Mouse (Mus musculus): ENCODE measurements around the gene Rrm2. TPM values are rescaled to one million over a fixed set of nuclear protein-coding genes. Genes with fewer than 3 reads are reported as not detected.

Gene Rrm2
- total RNA-seq (2014; rRNA removed): 2.8 and 3.8 TPM in 2 replicates
- polyA plus RNA-seq (2012; rRNA removed): 0.80 TPM in 2 replicates

DNA sequence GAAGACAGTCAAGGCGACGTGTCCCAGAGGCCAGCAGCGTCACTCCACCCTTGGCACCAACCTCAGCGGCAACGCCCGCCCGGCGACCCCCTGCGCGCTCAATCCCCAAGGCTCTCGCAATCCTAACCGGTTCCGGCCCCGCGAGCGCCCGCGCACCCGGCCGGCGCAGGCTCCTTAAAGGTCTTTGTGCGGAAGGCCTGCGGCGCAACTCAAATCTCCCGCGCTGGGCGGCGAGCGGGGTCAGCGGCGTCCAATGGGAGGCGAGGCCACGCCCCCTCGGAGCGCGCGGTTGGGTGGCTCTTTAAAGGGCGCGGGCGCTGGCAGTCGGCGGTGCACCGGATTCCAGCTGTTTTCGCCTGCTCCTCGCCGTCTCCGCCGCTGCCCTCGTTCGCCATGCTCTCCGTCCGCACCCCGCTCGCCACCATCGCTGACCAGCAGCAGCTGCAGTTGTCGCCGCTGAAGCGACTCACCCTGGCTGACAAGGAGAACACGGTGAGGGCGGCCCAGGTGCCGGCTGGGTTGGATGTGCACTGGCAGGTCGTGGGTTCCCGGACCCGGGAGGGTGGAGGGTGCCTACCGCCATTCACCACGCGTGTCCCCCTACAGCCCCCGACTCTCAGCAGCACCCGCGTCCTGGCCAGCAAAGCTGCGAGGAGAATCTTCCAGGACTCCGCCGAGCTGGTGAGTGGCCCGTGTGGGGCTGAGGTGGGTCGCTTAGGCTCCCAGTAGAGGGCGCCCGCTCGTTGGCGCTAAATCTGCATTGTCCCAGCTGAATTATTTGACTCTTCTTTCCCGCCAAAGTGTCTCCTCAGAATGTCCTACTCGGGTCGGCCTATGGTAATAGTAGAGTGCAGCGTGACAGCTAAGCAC, at the start of gene Rrm2:
Gene Rrm2, plus strand, starts transcription at position 288 of the 870 bp plus-strand sequence.
- under 1% methylated on average over 83 of the region's 83 CpGs for WGBS
- peaks cover 9% of the 10 kb centered on the region for H3K4me1 ChIP-seq (ENCODE audit: control insufficient read depth, insufficient read depth, low read length)
- peak within 1 kb of the TSS; percentile 89 for H3K9ac ChIP-seq (ENCODE audit: low read depth, low read length)
- no peaks in the 10 kb centered on the region for H3K79me2 ChIP-seq (ENCODE audit: control insufficient read depth, insufficient read depth, low read length)
- peak; percentile 55 for DNase-seq (ENCODE audit: extremely low read depth, low read depth, low spot score)
- H3K4me3 ChIP-seq (ENCODE audit: insufficient read depth, low read depth, low read length): peak within 1 kb of the TSS; percentile 68
- no peaks in the 10 kb centered on the region for H3K27me3 ChIP-seq (ENCODE audit: control insufficient read depth, insufficient read depth, low read length)
- H3K36me3 ChIP-seq (ENCODE audit: control insufficient read depth, insufficient read depth, low read length): no peaks in the 10 kb centered on the region; the same call in 1 of the 2 replicates
- H3K27ac ChIP-seq (replicated peaks; ENCODE audit: insufficient read depth, low read depth, low read length): peak within 1 kb of the TSS; percentile 37
- TF ChIP-seq CTCF (IDR thresholded peaks at IDR 0.05; ENCODE audit: low read depth, low read length): peak; percentile 83
- TF ChIP-seq POLR2A (IDR thresholded peaks at IDR 0.05; ENCODE audit: extremely low read depth, insufficient read depth, low read length): 0 out of 2 replicates have a peak, but pooled peaks have one; percentile 29

DNA sequence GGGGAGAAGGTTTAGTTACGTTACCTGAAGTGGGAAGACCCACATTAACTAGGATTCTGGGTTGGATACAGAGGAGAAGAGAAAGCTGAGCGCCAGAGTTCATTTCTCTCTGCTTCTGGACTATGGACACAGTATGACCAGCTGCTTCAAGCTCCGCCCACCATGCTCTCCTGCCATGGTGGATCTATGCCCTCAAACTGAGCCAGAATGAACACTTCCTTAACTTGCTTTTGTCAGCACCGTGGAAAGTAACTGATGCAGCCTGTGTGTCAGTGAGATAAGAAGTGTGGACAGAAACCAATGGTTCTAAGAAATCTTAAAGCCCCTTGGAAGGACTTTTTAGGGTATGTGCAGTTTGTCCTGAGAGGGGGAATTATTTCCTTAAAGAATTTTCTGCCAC, 49.0 kb upstream of the Rrm2 start:
- peaks cover 11% of the 10 kb centered on the region; the same call in 1 of the 2 replicates for H3K79me2 ChIP-seq (ENCODE audit: control insufficient read depth, insufficient read depth, low read length)
- TF ChIP-seq CTCF (IDR thresholded peaks at IDR 0.05; ENCODE audit: low read depth, low read length) (no peak), POLR2A (IDR thresholded peaks at IDR 0.05; ENCODE audit: extremely low read depth, insufficient read depth, low read length) (no peak)
- H3K27ac ChIP-seq (replicated peaks; ENCODE audit: insufficient read depth, low read depth, low read length): peak overlapping the region; percentile 14
- peaks cover 17% of the 10 kb centered on the region for H3K4me1 ChIP-seq (ENCODE audit: control insufficient read depth, insufficient read depth, low read length)
- 19% methylated on average over 4 of the region's 4 CpGs for WGBS
- DNase-seq (ENCODE audit: extremely low read depth, low read depth, low spot score): peak; percentile 88
- no peak overlapping the region for H3K4me3 ChIP-seq (ENCODE audit: insufficient read depth, low read depth, low read length)
- H3K27me3 ChIP-seq (ENCODE audit: control insufficient read depth, insufficient read depth, low read length): no peaks in the 10 kb centered on the region
- peaks cover 22% of the 10 kb centered on the region; the same call in 1 of the 2 replicates for H3K36me3 ChIP-seq (ENCODE audit: control insufficient read depth, insufficient read depth, low read length)
- H3K9ac ChIP-seq (ENCODE audit: low read depth, low read length): no peak overlapping the region

DNA sequence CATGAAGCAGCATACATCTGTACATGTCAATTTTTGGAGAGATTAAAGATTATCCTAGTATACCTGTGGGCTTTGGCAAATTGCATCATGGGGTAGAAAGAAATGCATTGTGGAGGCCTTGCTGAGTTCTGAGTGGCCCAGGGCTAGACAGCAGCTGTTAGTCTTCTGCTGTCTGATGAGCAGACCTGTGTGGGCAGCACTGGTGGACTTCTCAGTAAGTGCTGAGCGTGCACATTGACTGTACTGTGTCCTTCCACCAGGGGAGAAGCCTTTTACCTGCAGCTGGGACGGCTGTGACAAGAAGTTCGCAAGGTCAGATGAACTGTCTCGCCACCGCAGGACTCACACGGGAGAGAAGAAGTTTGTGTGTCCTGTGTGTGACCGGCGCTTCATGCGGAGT, 48.1 kb upstream of the Rrm2 start:
- no peak for DNase-seq (ENCODE audit: extremely low read depth, low read depth, low spot score)
- no peak overlapping the region for H3K9ac ChIP-seq (ENCODE audit: low read depth, low read length)
- no peaks in the 10 kb centered on the region for H3K27me3 ChIP-seq (ENCODE audit: control insufficient read depth, insufficient read depth, low read length)
- peaks cover 8% of the 10 kb centered on the region; the same call in 1 of the 2 replicates for H3K79me2 ChIP-seq (ENCODE audit: control insufficient read depth, insufficient read depth, low read length)
- H3K36me3 ChIP-seq (ENCODE audit: control insufficient read depth, insufficient read depth, low read length): peaks cover 20% of the 10 kb centered on the region; the same call in 1 of the 2 replicates
- H3K4me1 ChIP-seq (ENCODE audit: control insufficient read depth, insufficient read depth, low read length): peaks cover 16% of the 10 kb centered on the region
- H3K27ac ChIP-seq (replicated peaks; ENCODE audit: insufficient read depth, low read depth, low read length): no peak overlapping the region
- 95% methylated on average over 9 of the region's 9 CpGs for WGBS
- no peak overlapping the region for H3K4me3 ChIP-seq (ENCODE audit: insufficient read depth, low read depth, low read length)
- TF ChIP-seq CTCF (IDR thresholded peaks at IDR 0.05; ENCODE audit: low read depth, low read length): no peak
- TF ChIP-seq POLR2A (IDR thresholded peaks at IDR 0.05; ENCODE audit: extremely low read depth, insufficient read depth, low read length): no peak

DNA sequence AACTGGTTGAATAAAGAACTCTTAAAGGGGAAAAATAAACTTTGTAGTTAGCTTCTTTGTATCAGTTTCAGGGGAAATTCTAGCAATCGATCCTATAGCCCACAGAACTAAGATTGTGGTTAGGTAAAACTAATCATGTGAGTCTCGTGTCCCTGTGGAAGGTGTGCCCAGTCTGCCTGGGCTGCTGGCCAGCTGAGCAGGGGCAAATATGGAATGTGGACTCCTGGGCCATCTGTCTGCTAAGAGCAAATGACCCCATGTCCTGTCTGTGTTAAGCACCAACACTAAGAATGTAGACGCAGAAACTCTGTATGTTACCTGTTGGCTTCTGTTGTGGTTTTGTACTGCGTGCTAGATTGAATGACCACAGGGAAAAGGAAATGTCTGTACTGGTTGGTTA, 46.9 kb upstream of the Rrm2 start:
- H3K4me3 ChIP-seq (ENCODE audit: insufficient read depth, low read depth, low read length): no peak overlapping the region
- H3K36me3 ChIP-seq (ENCODE audit: control insufficient read depth, insufficient read depth, low read length): peaks cover 13% of the 10 kb centered on the region; the same call in 1 of the 2 replicates
- peaks cover 13% of the 10 kb centered on the region for H3K4me1 ChIP-seq (ENCODE audit: control insufficient read depth, insufficient read depth, low read length)
- peak; percentile 91 for DNase-seq (ENCODE audit: extremely low read depth, low read depth, low spot score)
- peak overlapping the region; percentile 60 for H3K27ac ChIP-seq (replicated peaks; ENCODE audit: insufficient read depth, low read depth, low read length)
- WGBS: 26% methylated on average over 4 of the region's 4 CpGs
- H3K79me2 ChIP-seq (ENCODE audit: control insufficient read depth, insufficient read depth, low read length): peaks cover 3% of the 10 kb centered on the region; the same call in 1 of the 2 replicates
- H3K27me3 ChIP-seq (ENCODE audit: control insufficient read depth, insufficient read depth, low read length): no peaks in the 10 kb centered on the region
- no peak overlapping the region for H3K9ac ChIP-seq (ENCODE audit: low read depth, low read length)
- TF ChIP-seq CTCF (IDR thresholded peaks at IDR 0.05; ENCODE audit: low read depth, low read length) (no peak), POLR2A (IDR thresholded peaks at IDR 0.05; ENCODE audit: extremely low read depth, insufficient read depth, low read length) (no peak)

DNA sequence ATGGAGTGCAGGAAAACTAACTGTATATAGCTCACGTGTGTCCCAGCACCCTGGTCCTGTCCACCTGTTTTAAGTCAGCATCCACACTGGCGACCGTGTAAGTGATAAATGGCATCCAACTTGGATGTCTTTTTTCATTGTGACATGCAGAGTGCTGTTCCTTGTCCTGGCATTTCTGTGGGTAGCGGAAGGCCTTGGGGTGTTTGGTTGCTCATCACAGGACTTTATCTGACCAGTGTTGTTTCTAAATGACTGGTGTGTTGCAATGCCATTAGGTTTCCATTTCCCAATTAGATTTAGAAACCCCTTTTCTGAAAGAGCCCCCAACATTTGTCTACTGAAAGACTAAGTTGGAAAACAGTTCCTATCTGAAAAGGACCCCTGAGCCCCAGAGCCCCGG, 45.9 kb upstream of the Rrm2 start:
- peaks cover 3% of the 10 kb centered on the region; the same call in 1 of the 2 replicates for H3K79me2 ChIP-seq (ENCODE audit: control insufficient read depth, insufficient read depth, low read length)
- WGBS: 86% methylated on average over 5 of the region's 5 CpGs
- no peak overlapping the region for H3K9ac ChIP-seq (ENCODE audit: low read depth, low read length)
- no peak overlapping the region for H3K27ac ChIP-seq (replicated peaks; ENCODE audit: insufficient read depth, low read depth, low read length)
- H3K36me3 ChIP-seq (ENCODE audit: control insufficient read depth, insufficient read depth, low read length): peaks cover 10% of the 10 kb centered on the region; the same call in 1 of the 2 replicates
- peak; percentile 28 for DNase-seq (ENCODE audit: extremely low read depth, low read depth, low spot score)
- H3K4me1 ChIP-seq (ENCODE audit: control insufficient read depth, insufficient read depth, low read length): peaks cover 13% of the 10 kb centered on the region
- no peak overlapping the region for H3K4me3 ChIP-seq (ENCODE audit: insufficient read depth, low read depth, low read length)
- no peaks in the 10 kb centered on the region for H3K27me3 ChIP-seq (ENCODE audit: control insufficient read depth, insufficient read depth, low read length)
- TF ChIP-seq POLR2A (IDR thresholded peaks at IDR 0.05; ENCODE audit: extremely low read depth, insufficient read depth, low read length) (no peak), CTCF (IDR thresholded peaks at IDR 0.05; ENCODE audit: low read depth, low read length) (no peak)
